Mouse (Mus musculus) embryonic facial prominence, embryonic 14.5 days (tissue): ENCODE measurements around the gene Zbtb7b. TPM values are rescaled to one million over a fixed set of nuclear protein-coding genes. Genes with fewer than 3 reads are reported as not detected.
A peak's percentile ranks its signal among the peaks of the same experiment; 100 is the strongest.

Experiments
- ATAC-seq: fragments of 200-750 bp; cut with Nextera tagmentation; 2 replicates; pipeline ENCODE4 v1.8.0; 2017; ENCODE audit warnings: low read depth, moderate number of reproducible peaks, moderate TSS enrichment
- DNase-seq: peaks from one replicate; pipeline ENCODE4 v3.0.0-alpha.2; 2015; ENCODE audit warnings: low spot score
- H3K27ac ChIP-seq: fragments of 300-500 bp; sonication (generic); replicated peaks from 2 replicates; pipeline ENCODE4 v1.5.1; 2014; ENCODE audit warnings: low read depth, mild to moderate bottlenecking, low read length, moderate library complexity
- H3K27me3 ChIP-seq: fragments of 300-500 bp; sonication (generic); replicated peaks from 2 replicates; pipeline ENCODE4 v1.6.1; 2014; ENCODE audit warnings: low read length; ENCODE audit not compliant: control insufficient read depth, insufficient read depth
- H3K36me3 ChIP-seq: fragments of 300-500 bp; sonication (generic); 2 replicates; pipeline ENCODE4 v1.6.1; 2014; ENCODE audit warnings: low read length, mixed read lengths; ENCODE audit not compliant: control insufficient read depth, insufficient read depth
- H3K4me1 ChIP-seq: fragments of 300-500 bp; sonication (generic); 2 replicates; pipeline ENCODE4 v1.6.1; 2014; ENCODE audit warnings: antibody characterized with exemption, low read length; ENCODE audit not compliant: control insufficient read depth, insufficient read depth
- H3K4me2 ChIP-seq: fragments of 300-500 bp; sonication (generic); 2 replicates; pipeline ENCODE4 v1.6.1; 2014; ENCODE audit warnings: low read depth, mild to moderate bottlenecking, low read length, moderate library complexity, mixed read lengths
- H3K4me3 ChIP-seq: fragments of 300-500 bp; sonication (generic); 2 replicates; pipeline ENCODE4 v1.5.1; 2014; ENCODE audit warnings: low read depth, mild to moderate bottlenecking, low read length
- H3K9ac ChIP-seq: fragments of 300-500 bp; sonication (generic); 2 replicates; pipeline ENCODE4 v1.6.1; 2014; ENCODE audit warnings: low read depth, mild to moderate bottlenecking, low read length, moderate library complexity, mixed read lengths
- H3K9me3 ChIP-seq: fragments of 300-500 bp; sonication (generic); 2 replicates; pipeline ENCODE4 v1.6.1; 2016; ENCODE audit warnings: low read length; ENCODE audit not compliant: control insufficient read depth
- WGBS: fragments of 180-500 bp; shearing (Covaris S2); extraction: QIAGEN DNeasy Blood & Tissue Kit; methylation state at CpG from one replicate; pipeline ENCODE4 v1.1.7; 2014; 5-methylcytosine and 5-hydroxymethylcytosine counted together
- polyA plus RNA-seq: library from polyadenylated mRNA; unstranded; fragments of >200 nt; fragmentation: Nextera tagmentation; extraction: Ambion mirVana; gene quantifications from 2 replicates; pipeline ENCODE4 v1.2.1, GENCODE M21; 2014

The Zbtb7b gene
- polyA plus RNA-seq, 1 experiment from 2014 or later = 3.6 TPM

- peak overlapping the region; percentile 96 for H3K27ac ChIP-seq
- peaks cover 31% of the 10 kb centered on the region for H3K36me3 ChIP-seq
- H3K9me3 ChIP-seq = no peaks in the 10 kb centered on the region
- no peaks in the 10 kb centered on the region for H3K27me3 ChIP-seq
- H3K4me3 ChIP-seq = peak overlapping the region; percentile 96
- no peak for DNase-seq
- peak overlapping the region; percentile 74 for H3K4me2 ChIP-seq
- ATAC-seq = no peak
- H3K4me1 ChIP-seq = peaks cover 25% of the 10 kb centered on the region
- peak overlapping the region; percentile 94 for H3K9ac ChIP-seq
- WGBS = 1% methylated on average over 4 of the region's 21 CpGs
Measured at GRCm38 (mm10) chr3:89337062-89337720, 57.4 kb downstream of the Zbtb7b start.

- Histone ChIP-seq H3K9me3 (no peaks in the 10 kb centered on the region), H3K4me3 (peak overlapping the region; percentile 96), H3K4me1 (peaks cover 25% of the 10 kb centered on the region), H3K27ac (peak overlapping the region; percentile 96), H3K9ac (peak overlapping the region; percentile 94), H3K36me3 (peaks cover 31% of the 10 kb centered on the region), H3K4me2 (peak overlapping the region; percentile 74), H3K27me3 (no peaks in the 10 kb centered on the region)
- 8% methylated on average over 6 of the region's 6 CpGs for WGBS
- DNase-seq = no peak
- ATAC-seq = no peak
Measured at GRCm38 (mm10) chr3:89336529-89336928, 58.0 kb downstream of the Zbtb7b start.

GRCm38 (mm10) chr3:89333053-89333452, 61.5 kb downstream of the Zbtb7b start:
- Histone ChIP-seq H3K4me3 (no peak overlapping the region), H3K27ac (no peak overlapping the region), H3K4me1 (peaks cover 14% of the 10 kb centered on the region), H3K36me3 (peaks cover 31% of the 10 kb centered on the region), H3K9ac (peak overlapping the region; percentile 14; the same call in 1 of the 2 replicates), H3K4me2 (no peak overlapping the region), H3K27me3 (no peaks in the 10 kb centered on the region), H3K9me3 (no peaks in the 10 kb centered on the region)
- no peak for DNase-seq
- 66% methylated on average over 11 of the region's 11 CpGs for WGBS
- no peak for ATAC-seq

- Histone ChIP-seq H3K27ac (no peak overlapping the region), H3K27me3 (no peaks in the 10 kb centered on the region), H3K36me3 (peaks cover 31% of the 10 kb centered on the region), H3K9ac (no peak overlapping the region), H3K4me3 (no peak overlapping the region), H3K4me1 (peaks cover 14% of the 10 kb centered on the region), H3K9me3 (no peaks in the 10 kb centered on the region), H3K4me2 (no peak overlapping the region)
- WGBS = 43% methylated on average over 12 of the region's 12 CpGs
- ATAC-seq (no peak), DNase-seq (no peak)
Measured at GRCm38 (mm10) chr3:89332476-89332875, 62.1 kb downstream of the Zbtb7b start.

GRCm38 (mm10) chr3:89332013-89332412, 62.6 kb downstream of the Zbtb7b start:
- Histone ChIP-seq H3K9me3 (no peaks in the 10 kb centered on the region), H3K4me2 (no peak overlapping the region), H3K4me3 (no peak overlapping the region), H3K27ac (0 out of 2 replicates have a peak overlapping the region, but pooled peaks have one; percentile 5), H3K36me3 (peaks cover 31% of the 10 kb centered on the region), H3K4me1 (peaks cover 11% of the 10 kb centered on the region), H3K27me3 (no peaks in the 10 kb centered on the region), H3K9ac (no peak overlapping the region)
- 44% methylated on average over 10 of the region's 10 CpGs for WGBS
- no peak for ATAC-seq
- DNase-seq = no peak

- Histone ChIP-seq H3K4me1 (peaks cover 6% of the 10 kb centered on the region), H3K27me3 (no peaks in the 10 kb centered on the region), H3K27ac (0 out of 2 replicates have a peak overlapping the region, but pooled peaks have one; percentile 5), H3K36me3 (peaks cover 31% of the 10 kb centered on the region), H3K9me3 (no peaks in the 10 kb centered on the region), H3K4me3 (no peak overlapping the region), H3K4me2 (no peak overlapping the region), H3K9ac (no peak overlapping the region)
- ATAC-seq = no peak
- WGBS = 60% methylated on average over 13 of the region's 13 CpGs
- DNase-seq = no peak
Measured at GRCm38 (mm10) chr3:89331561-89331960, 63.0 kb downstream of the Zbtb7b start.

- Histone ChIP-seq H3K4me3 (no peak overlapping the region), H3K9me3 (no peaks in the 10 kb centered on the region), H3K36me3 (peaks cover 31% of the 10 kb centered on the region), H3K9ac (no peak overlapping the region), H3K27ac (no peak overlapping the region), H3K27me3 (no peaks in the 10 kb centered on the region), H3K4me1 (0 out of 2 replicates have a peak, but pooled peaks cover 3% of the 10 kb centered on the region), H3K4me2 (no peak overlapping the region)
- DNase-seq (no peak), ATAC-seq (peak; percentile 35; the same call in 1 of the 2 replicates)
- WGBS = 24% methylated on average over 10 of the region's 10 CpGs
Measured at GRCm38 (mm10) chr3:89330948-89331347, 63.6 kb downstream of the Zbtb7b start.

- no peak overlapping the region for H3K27ac ChIP-seq
- no peak overlapping the region for H3K4me3 ChIP-seq
- 0 out of 2 replicates have a peak, but pooled peaks cover 3% of the 10 kb centered on the region for H3K4me1 ChIP-seq
- peaks cover 31% of the 10 kb centered on the region for H3K36me3 ChIP-seq
- H3K4me2 ChIP-seq = no peak overlapping the region
- ATAC-seq (no peak), DNase-seq (no peak)
- no peaks in the 10 kb centered on the region for H3K27me3 ChIP-seq
- H3K9ac ChIP-seq = no peak overlapping the region
- no peaks in the 10 kb centered on the region for H3K9me3 ChIP-seq
- WGBS = 48% methylated on average over 3 of the region's 3 CpGs
Measured at GRCm38 (mm10) chr3:89330346-89330745, 64.2 kb downstream of the Zbtb7b start.

GRCm38 (mm10) chr3:89328623-89329022, 66.0 kb downstream of the Zbtb7b start:
- Histone ChIP-seq H3K4me2 (0 out of 2 replicates have a peak overlapping the region, but pooled peaks have one; percentile 18), H3K27me3 (no peaks in the 10 kb centered on the region), H3K4me3 (no peak overlapping the region), H3K4me1 (0 out of 2 replicates have a peak, but pooled peaks cover 3% of the 10 kb centered on the region), H3K36me3 (peaks cover 14% of the 10 kb centered on the region), H3K27ac (no peak overlapping the region), H3K9ac (no peak overlapping the region), H3K9me3 (no peaks in the 10 kb centered on the region)
- DNase-seq (peak; percentile 78), ATAC-seq (peak; percentile 47; the same call in 1 of the 2 replicates)
- 25% methylated on average over 4 of the region's 4 CpGs for WGBS
